Mouse (Mus musculus) MEL (cell line): Measurements from ENCODE around the gene Cul3.

Experiments
- BHLHE40 ChIP-seq: IDR thresholded peaks from 2 replicates; pipeline ENCODE4 v1.6.1; 2012; ENCODE audit warnings: low read depth, mild to moderate bottlenecking, inconsistent platforms, low read length, improper control_type of control experiment, borderline replicate concordance
- CHD1 ChIP-seq: IDR thresholded peaks from 2 replicates; pipeline ENCODE4 v1.6.1; 2012; ENCODE audit warnings: low read depth, mild to moderate bottlenecking, inconsistent platforms, low read length, improper control_type of control experiment
- CHD2 ChIP-seq: IDR thresholded peaks from 2 replicates; pipeline ENCODE4 v1.6.1; 2011; ENCODE audit warnings: low read length, improper control_type of control experiment
- CTCF ChIP-seq, 3 experiments: IDR thresholded peaks in 2 of 3; conservative IDR thresholded peaks in 1 of 3; 2 replicates each; pipeline ENCODE4 v1.5.1; 2011 to 2012; ENCODE audit warnings: low read length in 3 of 3, low read depth in 2 of 3, mild to moderate bottlenecking in 2 of 3, improper control_type of control experiment in 1 of 3, inconsistent platforms in 1 of 3, mixed read lengths in 1 of 3, moderate library complexity in 1 of 3; ENCODE audit not compliant: control insufficient read depth in 1 of 3, insufficient read depth in 1 of 3, poor library complexity in 1 of 3, severe bottlenecking in 1 of 3
- EP300 ChIP-seq, 2 experiments: IDR thresholded peaks; 2 replicates each; pipeline ENCODE4 v1.6.1; 2011; ENCODE audit warnings: improper control_type of control experiment in 2 of 2, low read length in 2 of 2, low read depth in 1 of 2, mild to moderate bottlenecking in 1 of 2
- GATA1 ChIP-seq: IDR thresholded peaks from 2 replicates; pipeline ENCODE4 v1.6.1; 2011; ENCODE audit warnings: low read depth, low read length, improper control_type of control experiment
- HCFC1 ChIP-seq: IDR thresholded peaks from 2 replicates; pipeline ENCODE4 v1.6.1; 2012; ENCODE audit warnings: low read depth, mild to moderate bottlenecking, inconsistent platforms, low read length, improper control_type of control experiment, moderate library complexity
- MXI1 ChIP-seq: IDR thresholded peaks from 2 replicates; pipeline ENCODE4 v1.6.1; 2011; ENCODE audit warnings: mild to moderate bottlenecking, low read depth, low read length, improper control_type of control experiment
- MYC ChIP-seq: IDR thresholded peaks from 2 replicates; pipeline ENCODE4 v1.6.1; 2011; ENCODE audit warnings: low read depth, mild to moderate bottlenecking, low read length, improper control_type of control experiment, moderate library complexity
- NRF1 ChIP-seq: IDR thresholded peaks from 2 replicates; pipeline ENCODE4 v1.6.1; 2014; ENCODE audit warnings: low read depth, mild to moderate bottlenecking, inconsistent platforms, low read length, improper control_type of control experiment, moderate library complexity; ENCODE audit not compliant: poor library complexity, insufficient read depth, severe bottlenecking
- POLR2A ChIP-seq, 2 experiments: IDR thresholded peaks; 2 replicates each; pipeline ENCODE4 v1.6.1; 2011 to 2012; ENCODE audit warnings: low read length in 2 of 2, mild to moderate bottlenecking in 2 of 2, control low read depth in 1 of 2, improper control_type of control experiment in 1 of 2, low read depth in 1 of 2, moderate library complexity in 1 of 2; ENCODE audit not compliant: control insufficient read depth in 1 of 2, insufficient read depth in 1 of 2, poor library complexity in 1 of 2
- POLR2AphosphoS2 ChIP-seq: IDR thresholded peaks from 2 replicates; pipeline ENCODE4 v1.6.1; 2011; ENCODE audit warnings: low read length, improper control_type of control experiment
- RCOR1 ChIP-seq: IDR thresholded peaks from 2 replicates; pipeline ENCODE4 v1.6.1; 2012; ENCODE audit warnings: low read depth, mild to moderate bottlenecking, inconsistent platforms, low read length, improper control_type of control experiment

GRCm38 (mm10) chr1:80315533-80316045, 24.7 kb downstream of the Cul3 start:
- TF ChIP-seq CTCF (IDR thresholded peaks at IDR 0.05 in 2 of 3, conservative IDR thresholded peaks at IDR 0.05 in 1 of 3; ENCODE audit: control insufficient read depth in 1 of 3, insufficient read depth in 1 of 3, low read depth in 2 of 3, low read length in 3 of 3, poor library complexity in 1 of 3, severe bottlenecking in 1 of 3) (no peak), MXI1 (no peak), POLR2AphosphoS2 (no peak), HCFC1 (no peak), CHD2 (no peak), CHD1 (no peak), EP300 (IDR thresholded peaks at IDR 0.05; ENCODE audit: low read depth in 1 of 2, low read length in 2 of 2) (no peak), RCOR1 (no peak), MYC (no peak), POLR2A (IDR thresholded peaks at IDR 0.05; ENCODE audit: control insufficient read depth in 1 of 2, insufficient read depth in 1 of 2, low read depth in 1 of 2, low read length in 2 of 2, poor library complexity in 1 of 2) (no peak), NRF1 (no peak), GATA1 (no peak), BHLHE40 (no peak)
